Mouse (Mus musculus) erythroblast, embryonic 14.5 days (primary cell): ENCODE results near the gene Foxo6.

ENCODE experiments used
- GATA1 ChIP-seq: IDR thresholded peaks from 2 replicates; pipeline ENCODE4 v1.6.1; 2012; ENCODE audit warnings: low read length, inconsistent platforms, mixed read lengths
- TAL1 ChIP-seq: IDR thresholded peaks from 3 replicates; pipeline ENCODE4 v1.6.1; 2012; ENCODE audit warnings: low read length, inconsistent platforms, mixed read lengths

- TF ChIP-seq GATA1, result no peak
- no peak for TF ChIP-seq TAL1
Measured at GRCm38 (mm10) chr4:120331992-120332391, 44.8 kb upstream of the Foxo6 start.
